Mouse (Mus musculus): ENCODE results near the gene Spag8. TPM values are rescaled to one million over a fixed set of nuclear protein-coding genes. Genes with fewer than 3 reads are reported as not detected.

Gene Spag8
- total and polyA plus RNA-seq, 2 experiments = 0.55 to 0.83 TPM

- 82% methylated on average over 6 of the region's 6 CpGs for WGBS
Observed at GRCm38 (mm10) chr4:43640491-43640890, 12.9 kb downstream of the Spag8 start.

GRCm38 (mm10) chr4:43640076-43640475, 13.3 kb downstream of the Spag8 start:
- H3K27me3 ChIP-seq (ENCODE audit: control insufficient read depth, insufficient read depth, low read length) = no peaks in the 10 kb centered on the region
- TF ChIP-seq CTCF (IDR thresholded peaks at IDR 0.05; ENCODE audit: low read depth, low read length) (no peak), POLR2A (IDR thresholded peaks at IDR 0.05; ENCODE audit: extremely low read depth, insufficient read depth, low read length) (no peak)
- DNase-seq (ENCODE audit: extremely low read depth, low read depth, low spot score) = no peak
- 0 out of 2 replicates have a peak, but pooled peaks cover 2% of the 10 kb centered on the region for H3K36me3 ChIP-seq (ENCODE audit: control insufficient read depth, insufficient read depth, low read length)
- WGBS = 51% methylated on average over 9 of the region's 9 CpGs
- H3K79me2 ChIP-seq (ENCODE audit: control insufficient read depth, insufficient read depth, low read length) = no peaks in the 10 kb centered on the region
- no peaks in the 10 kb centered on the region for H3K4me1 ChIP-seq (ENCODE audit: control insufficient read depth, insufficient read depth, low read length)
- H3K9ac ChIP-seq (ENCODE audit: low read depth, low read length) = no peak overlapping the region
- H3K27ac ChIP-seq (replicated peaks; ENCODE audit: insufficient read depth, low read depth, low read length) = no peak overlapping the region
- H3K4me3 ChIP-seq (ENCODE audit: insufficient read depth, low read depth, low read length) = no peak overlapping the region

More at GRCm38 (mm10) chr4:43640491-43640890, 12.9 kb downstream of the Spag8 start:
- no peak overlapping the region for H3K4me3 ChIP-seq (ENCODE audit: insufficient read depth, low read depth, low read length)
- no peaks in the 10 kb centered on the region for H3K27me3 ChIP-seq (ENCODE audit: control insufficient read depth, insufficient read depth, low read length)
- no peak for DNase-seq (ENCODE audit: extremely low read depth, low read depth, low spot score)
- no peak overlapping the region for H3K27ac ChIP-seq (replicated peaks; ENCODE audit: insufficient read depth, low read depth, low read length)
- H3K79me2 ChIP-seq (ENCODE audit: control insufficient read depth, insufficient read depth, low read length) = no peaks in the 10 kb centered on the region
- no peaks in the 10 kb centered on the region for H3K4me1 ChIP-seq (ENCODE audit: control insufficient read depth, insufficient read depth, low read length)
- no peak overlapping the region for H3K9ac ChIP-seq (ENCODE audit: low read depth, low read length)
- TF ChIP-seq CTCF (IDR thresholded peaks at IDR 0.05; ENCODE audit: low read depth, low read length) = no peak
- no peak for TF ChIP-seq POLR2A (IDR thresholded peaks at IDR 0.05; ENCODE audit: extremely low read depth, insufficient read depth, low read length)
- 0 out of 2 replicates have a peak, but pooled peaks cover 2% of the 10 kb centered on the region for H3K36me3 ChIP-seq (ENCODE audit: control insufficient read depth, insufficient read depth, low read length)

DNA sequence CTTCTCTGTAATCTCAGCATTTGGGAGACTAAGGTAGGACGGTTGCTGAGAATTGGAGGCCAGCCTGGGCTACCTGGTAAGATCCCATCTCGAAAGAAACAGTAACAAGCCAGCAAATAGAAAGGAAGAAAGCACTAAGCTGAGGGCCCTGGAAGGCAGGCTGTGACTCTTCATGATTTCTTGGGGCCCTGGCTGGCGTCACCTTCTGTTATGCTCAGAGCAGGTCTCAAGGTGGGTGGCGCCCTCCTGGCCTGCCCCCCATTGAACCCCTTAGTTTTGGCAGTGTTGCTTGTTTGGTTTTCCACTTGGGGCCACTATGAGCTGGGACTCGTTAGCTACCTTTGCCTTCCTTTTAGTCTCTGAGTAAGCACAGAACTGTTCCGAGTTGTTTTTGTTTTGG, 16.6 kb downstream of the Spag8 start:
- DNase-seq (ENCODE audit: extremely low read depth, low read depth, low spot score) = no peak

GRCm38 (mm10) chr4:43634621-43635374, 18.6 kb downstream of the Spag8 start:
- DNase-seq (ENCODE audit: extremely low read depth, low read depth, low spot score) = no peak
- TF ChIP-seq POLR2A (IDR thresholded peaks at IDR 0.05; ENCODE audit: extremely low read depth, insufficient read depth, low read length) = no peak
- no peak for TF ChIP-seq CTCF (IDR thresholded peaks at IDR 0.05; ENCODE audit: low read depth, low read length)
- WGBS = 89% methylated on average over 7 of the region's 7 CpGs

More for the DNA sequence above, 16.6 kb downstream of the Spag8 start:
- 87% methylated on average over 6 of the region's 6 CpGs for WGBS
- Histone ChIP-seq H3K4me1 (ENCODE audit: control insufficient read depth, insufficient read depth, low read length) (no peaks in the 10 kb centered on the region), H3K27ac (replicated peaks; ENCODE audit: insufficient read depth, low read depth, low read length) (no peak overlapping the region), H3K27me3 (ENCODE audit: control insufficient read depth, insufficient read depth, low read length) (no peaks in the 10 kb centered on the region), H3K4me3 (ENCODE audit: insufficient read depth, low read depth, low read length) (no peak overlapping the region), H3K79me2 (ENCODE audit: control insufficient read depth, insufficient read depth, low read length) (no peaks in the 10 kb centered on the region), H3K9ac (ENCODE audit: low read depth, low read length) (no peak overlapping the region), H3K36me3 (ENCODE audit: control insufficient read depth, insufficient read depth, low read length) (no peaks in the 10 kb centered on the region)
- TF ChIP-seq POLR2A (IDR thresholded peaks at IDR 0.05; ENCODE audit: extremely low read depth, insufficient read depth, low read length) (no peak), CTCF (IDR thresholded peaks at IDR 0.05; ENCODE audit: low read depth, low read length) (no peak)

GRCm38 (mm10) chr4:43633736-43634135, 19.7 kb downstream of the Spag8 start:
- Histone ChIP-seq H3K27ac (replicated peaks; ENCODE audit: insufficient read depth, low read depth, low read length) (no peak overlapping the region), H3K27me3 (ENCODE audit: control insufficient read depth, insufficient read depth, low read length) (no peaks in the 10 kb centered on the region), H3K4me3 (ENCODE audit: insufficient read depth, low read depth, low read length) (no peak overlapping the region), H3K4me1 (ENCODE audit: control insufficient read depth, insufficient read depth, low read length) (0 out of 2 replicates have a peak, but pooled peaks cover 3% of the 10 kb centered on the region), H3K79me2 (ENCODE audit: control insufficient read depth, insufficient read depth, low read length) (no peaks in the 10 kb centered on the region), H3K9ac (ENCODE audit: low read depth, low read length) (no peak overlapping the region), H3K36me3 (ENCODE audit: control insufficient read depth, insufficient read depth, low read length) (no peaks in the 10 kb centered on the region)
- WGBS = 92% methylated on average over 2 of the region's 2 CpGs
- DNase-seq (ENCODE audit: extremely low read depth, low read depth, low spot score) = no peak
- TF ChIP-seq CTCF (IDR thresholded peaks at IDR 0.05; ENCODE audit: low read depth, low read length) = no peak
- no peak for TF ChIP-seq POLR2A (IDR thresholded peaks at IDR 0.05; ENCODE audit: extremely low read depth, insufficient read depth, low read length)

More at GRCm38 (mm10) chr4:43634621-43635374, 18.6 kb downstream of the Spag8 start:
- Histone ChIP-seq H3K27ac (replicated peaks; ENCODE audit: insufficient read depth, low read depth, low read length) (no peak overlapping the region), H3K27me3 (ENCODE audit: control insufficient read depth, insufficient read depth, low read length) (no peaks in the 10 kb centered on the region), H3K4me3 (ENCODE audit: insufficient read depth, low read depth, low read length) (no peak overlapping the region), H3K9ac (ENCODE audit: low read depth, low read length) (no peak overlapping the region), H3K79me2 (ENCODE audit: control insufficient read depth, insufficient read depth, low read length) (no peaks in the 10 kb centered on the region), H3K4me1 (ENCODE audit: control insufficient read depth, insufficient read depth, low read length) (0 out of 2 replicates have a peak, but pooled peaks cover 3% of the 10 kb centered on the region), H3K36me3 (ENCODE audit: control insufficient read depth, insufficient read depth, low read length) (no peaks in the 10 kb centered on the region)

- Histone ChIP-seq H3K36me3 (ENCODE audit: control insufficient read depth, insufficient read depth, low read length) (no peaks in the 10 kb centered on the region), H3K27ac (replicated peaks; ENCODE audit: insufficient read depth, low read depth, low read length) (no peak overlapping the region), H3K27me3 (ENCODE audit: control insufficient read depth, insufficient read depth, low read length) (no peaks in the 10 kb centered on the region), H3K4me1 (ENCODE audit: control insufficient read depth, insufficient read depth, low read length) (0 out of 2 replicates have a peak, but pooled peaks cover 3% of the 10 kb centered on the region), H3K4me3 (ENCODE audit: insufficient read depth, low read depth, low read length) (no peak overlapping the region), H3K79me2 (ENCODE audit: control insufficient read depth, insufficient read depth, low read length) (no peaks in the 10 kb centered on the region), H3K9ac (ENCODE audit: low read depth, low read length) (no peak overlapping the region)
- no peak for DNase-seq (ENCODE audit: extremely low read depth, low read depth, low spot score)
- whole genome bisulfite sequencing = 91% methylated on average over 8 of the region's 8 CpGs
- TF ChIP-seq CTCF (IDR thresholded peaks at IDR 0.05; ENCODE audit: low read depth, low read length) = no peak
- TF ChIP-seq POLR2A (IDR thresholded peaks at IDR 0.05; ENCODE audit: extremely low read depth, insufficient read depth, low read length) = no peak
Observed at GRCm38 (mm10) chr4:43633296-43633695, 20.1 kb downstream of the Spag8 start.
